Mouse (Mus musculus) kidney, postnatal 0 days (tissue): ENCODE data around the gene Pmp22. TPM values are rescaled to one million over a fixed set of nuclear protein-coding genes. Genes with fewer than 3 reads are reported as not detected.

Experiments
- ATAC-seq: fragments of 200-750 bp; cut with Nextera tagmentation; replicated peaks from 2 replicates; pipeline ENCODE4 v1.8.0; 2017; ENCODE audit warnings: low read depth, moderate number of reproducible peaks, moderate TSS enrichment, moderate library complexity; ENCODE audit not compliant: low FRiP score
- DNase-seq: peaks from one replicate; pipeline ENCODE4 v3.0.0-alpha.2; 2016; ENCODE audit warnings: low spot score
- H3K27ac ChIP-seq: fragments of 300-500 bp; sonication (generic); 2 replicates; pipeline ENCODE4 v1.5.1; 2014; ENCODE audit warnings: mild to moderate bottlenecking
- H3K27me3 ChIP-seq: fragments of 300-500 bp; sonication (generic); 2 replicates; pipeline ENCODE4 v1.6.1; 2014; ENCODE audit warnings: low read length, mixed read lengths; ENCODE audit not compliant: insufficient read depth
- H3K36me3 ChIP-seq: fragments of 300-500 bp; sonication (generic); 2 replicates; pipeline ENCODE4 v1.6.1; 2014; ENCODE audit warnings: low read length, mixed read lengths; ENCODE audit not compliant: insufficient read depth
- H3K4me1 ChIP-seq: fragments of 300-500 bp; sonication (generic); replicated peaks from 2 replicates; pipeline ENCODE4 v1.6.1; 2014; ENCODE audit warnings: antibody characterized with exemption, low read length, mixed read lengths; ENCODE audit not compliant: insufficient read depth
- H3K4me2 ChIP-seq: fragments of 300-500 bp; sonication (generic); 2 replicates; pipeline ENCODE4 v1.6.1; 2014; ENCODE audit warnings: mild to moderate bottlenecking, low read length, moderate library complexity, mixed read lengths
- H3K4me3 ChIP-seq: fragments of 300-500 bp; sonication (generic); replicated peaks from 2 replicates; pipeline ENCODE4 v1.5.1; 2014; ENCODE audit warnings: low read depth, low read length
- H3K9ac ChIP-seq: fragments of 300-500 bp; sonication (generic); 2 replicates; pipeline ENCODE4 v1.6.1; 2014; ENCODE audit warnings: low read depth, low read length
- H3K9me3 ChIP-seq: fragments of 300-500 bp; sonication (generic); replicated peaks from 2 replicates; pipeline ENCODE4 v1.6.1; 2016; ENCODE audit warnings: low read length, inconsistent platforms, mixed read lengths
- CTCF ChIP-seq: IDR thresholded peaks from 2 replicates; pipeline ENCODE4 v1.5.1; 2016; ENCODE audit warnings: antibody characterized with exemption, low read depth, mild to moderate bottlenecking, moderate library complexity
- WGBS: fragments of 180-500 bp; shearing (Covaris S2); extraction: QIAGEN DNeasy Blood & Tissue Kit; methylation state at CpG from one replicate; pipeline ENCODE4 v1.1.7; 2014; 5-methylcytosine and 5-hydroxymethylcytosine counted together
- polyA plus RNA-seq: library from polyadenylated mRNA; unstranded; fragments of >200 nt; fragmentation: Nextera tagmentation; extraction: Ambion mirVana; gene quantifications from 2 replicates; pipeline ENCODE4 v1.2.1, GENCODE M21; 2015

Pmp22 gene
- polyA plus RNA-seq, 1 experiment from 2014 or later, result 85.6 TPM

DNA sequence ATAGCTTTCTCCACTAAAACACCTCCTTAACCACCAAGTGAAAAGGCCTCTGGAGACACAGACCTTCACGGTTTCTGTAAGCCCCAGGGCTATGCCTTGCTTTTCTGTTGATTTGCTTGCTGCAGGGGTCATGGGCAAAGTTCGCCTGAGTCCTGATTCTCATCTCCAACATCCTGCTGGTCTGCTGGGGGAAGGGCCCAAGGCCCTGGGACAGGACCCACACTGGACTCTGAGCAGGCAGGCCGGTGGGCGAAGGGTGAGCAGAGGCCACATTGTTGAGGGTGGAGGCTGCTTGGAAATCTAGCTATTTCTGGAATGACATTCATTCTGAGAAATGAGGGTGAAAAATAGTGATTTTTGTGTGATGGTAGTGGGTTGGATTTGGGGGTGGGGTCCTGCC lies 14.0 kb downstream of the Pmp22 start:
- Histone ChIP-seq H3K27me3 (no peaks in the 10 kb centered on the region), H3K9me3 (no peaks in the 10 kb centered on the region), H3K36me3 (peaks cover 5% of the 10 kb centered on the region; the same call in 1 of the 2 replicates), H3K27ac (no peak overlapping the region), H3K4me1 (no peaks in the 10 kb centered on the region), H3K4me3 (no peak overlapping the region), H3K9ac (no peak overlapping the region), H3K4me2 (no peak overlapping the region)
- TF ChIP-seq CTCF, result no peak
- 70% methylated on average over 4 of the region's 4 CpGs for whole genome bisulfite sequencing
- ATAC-seq (no peak), DNase-seq (no peak)

GRCm38 (mm10) chr11:63143486-63143885 lies 14.7 kb downstream of the Pmp22 start:
- WGBS, result 67% methylated on average over 8 of the region's 8 CpGs
- Histone ChIP-seq H3K4me1 (no peaks in the 10 kb centered on the region), H3K4me2 (no peak overlapping the region), H3K4me3 (no peak overlapping the region), H3K27me3 (no peaks in the 10 kb centered on the region), H3K27ac (no peak overlapping the region), H3K36me3 (peaks cover 4% of the 10 kb centered on the region; the same call in 1 of the 2 replicates), H3K9ac (no peak overlapping the region), H3K9me3 (no peaks in the 10 kb centered on the region)
- no peak for TF ChIP-seq CTCF
- DNase-seq (no peak), ATAC-seq (no peak)

DNA sequence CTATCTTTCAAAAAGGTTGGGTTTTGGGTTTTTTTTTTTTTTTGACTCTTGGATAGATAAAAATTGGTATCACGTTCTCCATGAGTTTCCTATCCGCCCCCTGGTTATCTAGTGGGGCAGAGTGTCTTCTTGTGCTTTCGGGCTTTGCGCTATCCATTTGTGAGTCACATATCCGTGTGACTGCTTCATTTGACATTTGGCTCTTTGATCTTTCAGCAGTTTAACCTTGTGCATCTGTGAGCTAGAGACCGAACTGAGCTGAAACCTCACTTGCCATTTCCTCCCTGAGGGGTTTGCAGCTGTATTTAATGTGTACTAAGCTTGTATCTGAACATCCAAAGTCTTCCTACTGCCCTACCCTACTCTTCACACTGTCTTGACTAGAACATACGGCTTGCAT lies 17.8 kb downstream of the Pmp22 start:
- no peak overlapping the region for H3K9ac ChIP-seq
- no peaks in the 10 kb centered on the region for H3K9me3 ChIP-seq
- 59% methylated on average over 7 of the region's 7 CpGs for WGBS
- H3K4me3 ChIP-seq, result no peak overlapping the region
- DNase-seq (no peak), ATAC-seq (no peak)
- TF ChIP-seq CTCF, result no peak
- no peak overlapping the region for H3K27ac ChIP-seq
- H3K4me1 ChIP-seq, result no peaks in the 10 kb centered on the region
- no peak overlapping the region for H3K4me2 ChIP-seq
- no peaks in the 10 kb centered on the region for H3K36me3 ChIP-seq
- H3K27me3 ChIP-seq, result no peaks in the 10 kb centered on the region

DNA sequence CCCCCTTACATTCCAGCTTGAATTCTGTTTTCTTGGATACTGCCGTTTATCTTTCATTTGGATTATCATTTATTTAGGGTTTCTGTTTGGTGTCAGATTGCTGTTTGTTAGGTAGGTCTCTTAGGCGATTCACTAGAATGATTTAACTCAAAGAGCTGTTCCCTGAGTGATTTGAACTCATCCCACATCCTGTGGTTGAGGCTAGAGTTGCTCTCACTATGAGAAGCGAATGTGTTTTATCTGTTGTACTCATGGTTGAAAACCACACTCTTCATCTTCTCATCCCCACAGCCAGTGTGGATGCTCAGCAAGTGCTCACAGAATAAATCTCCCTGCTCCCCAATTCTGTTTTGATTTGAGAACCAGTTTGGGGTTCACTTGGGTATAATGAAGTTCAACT lies 19.5 kb downstream of the Pmp22 start:
- TF ChIP-seq CTCF, result no peak
- no peak overlapping the region for H3K4me3 ChIP-seq
- H3K9me3 ChIP-seq, result no peaks in the 10 kb centered on the region
- WGBS, result 83% methylated on average over 3 of the region's 3 CpGs
- H3K36me3 ChIP-seq, result 0 out of 2 replicates have a peak, but pooled peaks cover 5% of the 10 kb centered on the region
- H3K4me2 ChIP-seq, result no peak overlapping the region
- no peaks in the 10 kb centered on the region for H3K27me3 ChIP-seq
- H3K4me1 ChIP-seq, result no peaks in the 10 kb centered on the region
- no peak overlapping the region for H3K9ac ChIP-seq
- no peak overlapping the region for H3K27ac ChIP-seq
- DNase-seq (no peak), ATAC-seq (no peak)

DNA sequence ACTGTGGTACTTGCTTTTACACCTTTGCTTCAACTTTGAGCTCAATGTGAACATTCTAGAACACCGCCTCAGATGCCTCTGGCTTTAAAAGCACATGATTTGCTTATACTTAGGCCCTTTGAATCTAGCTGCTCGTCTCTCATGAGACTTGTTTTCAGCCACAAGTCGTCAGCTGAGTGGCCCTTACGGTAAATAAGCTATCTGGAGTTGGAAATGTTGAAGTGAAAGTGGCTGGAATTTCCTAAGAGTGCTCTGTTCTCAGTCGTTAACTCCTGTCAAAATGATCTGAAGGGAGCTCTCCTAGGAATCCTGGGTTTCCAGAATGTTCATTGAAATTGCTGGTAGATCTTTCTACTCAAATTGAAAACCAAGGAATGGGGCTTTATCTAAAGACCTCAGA lies 23.1 kb downstream of the Pmp22 start:
- Histone ChIP-seq H3K9me3 (no peaks in the 10 kb centered on the region), H3K27me3 (no peaks in the 10 kb centered on the region), H3K4me2 (no peak overlapping the region), H3K36me3 (0 out of 2 replicates have a peak, but pooled peaks cover 14% of the 10 kb centered on the region), H3K4me3 (no peak overlapping the region), H3K9ac (no peak overlapping the region), H3K27ac (no peak overlapping the region), H3K4me1 (no peaks in the 10 kb centered on the region)
- no peak for TF ChIP-seq CTCF
- ATAC-seq (no peak), DNase-seq (no peak)
- WGBS, result 68% methylated on average over 5 of the region's 5 CpGs

GRCm38 (mm10) chr11:63157117-63157516 lies 28.3 kb downstream of the Pmp22 start:
- ATAC-seq (no peak), DNase-seq (no peak)
- Histone ChIP-seq H3K9me3 (no peaks in the 10 kb centered on the region), H3K27me3 (no peaks in the 10 kb centered on the region), H3K9ac (no peak overlapping the region), H3K4me3 (no peak overlapping the region), H3K36me3 (0 out of 2 replicates have a peak, but pooled peaks cover 14% of the 10 kb centered on the region), H3K27ac (no peak overlapping the region), H3K4me2 (no peak overlapping the region), H3K4me1 (no peaks in the 10 kb centered on the region)
- no peak for TF ChIP-seq CTCF
- 81% methylated on average over 4 of the region's 4 CpGs for WGBS

GRCm38 (mm10) chr11:63160926-63161325 lies 32.1 kb downstream of the Pmp22 start:
- Histone ChIP-seq H3K27me3 (no peaks in the 10 kb centered on the region), H3K4me1 (no peaks in the 10 kb centered on the region), H3K36me3 (no peaks in the 10 kb centered on the region), H3K9ac (no peak overlapping the region), H3K4me2 (no peak overlapping the region), H3K27ac (no peak overlapping the region), H3K9me3 (no peaks in the 10 kb centered on the region), H3K4me3 (no peak overlapping the region)
- ATAC-seq, result no peak
- no peak for TF ChIP-seq CTCF
- no peak for DNase-seq
